Mouse (Mus musculus) brain, embryonic 14.5 days (tissue): ENCODE measurements around the gene Syne2.

ENCODE experiments used
- CTCF ChIP-seq: fragments of 200-500 bp; IDR thresholded peaks from 2 replicates; pipeline ENCODE4 v1.5.1; 2012; ENCODE audit warnings: inconsistent platforms, mild to moderate bottlenecking, moderate library complexity, borderline replicate concordance; ENCODE audit not compliant: insufficient read depth, insufficient read length; ENCODE audit errors: extremely low read depth
- POLR2A ChIP-seq: fragments of 200-500 bp; IDR thresholded peaks from 2 replicates; pipeline ENCODE4 v1.6.1; 2012; ENCODE audit warnings: mild to moderate bottlenecking, inconsistent platforms, borderline replicate concordance; ENCODE audit not compliant: poor library complexity, insufficient read depth, insufficient read length, severe bottlenecking; ENCODE audit errors: extremely low read depth

GRCm38 (mm10) chr12:75796510-75796909 lies 21.4 kb upstream of the Syne2 start:
- TF ChIP-seq POLR2A (no peak), CTCF (peak; percentile 56; the same call in 1 of the 2 replicates)
